Mouse (Mus musculus) stomach, embryonic 15.5 days (tissue): Measurements from ENCODE around the gene Enc1. TPM values are rescaled to one million over a fixed set of nuclear protein-coding genes. Genes with fewer than 3 reads are reported as not detected.

ENCODE experiments used
- ATAC-seq: fragments of 200-750 bp; cut with Nextera tagmentation; 2 replicates; pipeline ENCODE4 v1.8.0; 2017; ENCODE audit warnings: low read depth, moderate number of reproducible peaks, moderate TSS enrichment; ENCODE audit not compliant: insufficient read depth, low FRiP score
- H3K27ac ChIP-seq: fragments of 300-500 bp; sonication (generic); 2 replicates; pipeline ENCODE4 v1.5.1; 2015; ENCODE audit warnings: mild to moderate bottlenecking, inconsistent platforms
- H3K27me3 ChIP-seq: fragments of 300-500 bp; sonication (generic); replicated peaks from 2 replicates; pipeline ENCODE4 v1.6.1; 2015; ENCODE audit warnings: inconsistent platforms
- H3K36me3 ChIP-seq: fragments of 300-500 bp; sonication (generic); 2 replicates; pipeline ENCODE4 v1.6.1; 2015; ENCODE audit warnings: inconsistent platforms
- H3K4me1 ChIP-seq: fragments of 300-500 bp; sonication (generic); 2 replicates; pipeline ENCODE4 v1.6.1; 2015; ENCODE audit warnings: inconsistent platforms
- H3K4me2 ChIP-seq: fragments of 300-500 bp; sonication (generic); 2 replicates; pipeline ENCODE4 v1.6.1; 2015; ENCODE audit warnings: mild to moderate bottlenecking, inconsistent platforms
- H3K4me3 ChIP-seq: fragments of 300-500 bp; sonication (generic); replicated peaks from 2 replicates; pipeline ENCODE4 v1.5.1; 2015; ENCODE audit warnings: inconsistent platforms
- H3K9ac ChIP-seq: fragments of 300-500 bp; sonication (generic); 2 replicates; pipeline ENCODE4 v1.6.1; 2015; ENCODE audit warnings: inconsistent platforms
- H3K9me3 ChIP-seq: fragments of 300-500 bp; sonication (generic); 2 replicates; pipeline ENCODE4 v1.6.1; 2016; ENCODE audit warnings: inconsistent platforms
- WGBS: fragments of 180-500 bp; shearing (Covaris S2); methylation state at CpG from one replicate; pipeline ENCODE4 v1.1.7; 2015; 5-methylcytosine and 5-hydroxymethylcytosine counted together
- polyA plus RNA-seq: library from polyadenylated mRNA; unstranded; fragments of >200 nt; fragmentation: Nextera tagmentation; extraction: Ambion mirVana; gene quantifications from 2 replicates; pipeline ENCODE4 v1.2.1, GENCODE M21; 2015

Gene Enc1
- 7.2 and 7.9 TPM in 2 replicates for polyA plus RNA-seq

GRCm38 (mm10) chr13:97240965-97241786 lies at the start of gene Enc1:
Gene Enc1, plus strand, starts transcription at chr13:97241105.
- H3K9me3 ChIP-seq: no peaks in the 10 kb centered on the region
- H3K27ac ChIP-seq: peak within 1 kb of the TSS; percentile 93
- peaks cover 27% of the 10 kb centered on the region for H3K4me1 ChIP-seq
- under 1% methylated on average over 77 of the region's 89 CpGs for WGBS
- H3K27me3 ChIP-seq: no peaks in the 10 kb centered on the region
- peak; percentile 93 for ATAC-seq
- H3K4me3 ChIP-seq: peak within 1 kb of the TSS; percentile 71
- H3K9ac ChIP-seq: peak within 1 kb of the TSS; percentile 87
- peak within 1 kb of the TSS; percentile 83 for H3K4me2 ChIP-seq
- H3K36me3 ChIP-seq: peaks cover 14% of the 10 kb centered on the region

GRCm38 (mm10) chr13:97192649-97193048 lies 48.3 kb upstream of the Enc1 start:
- Histone ChIP-seq H3K9me3 (no peaks in the 10 kb centered on the region), H3K27me3 (no peaks in the 10 kb centered on the region), H3K27ac (no peak overlapping the region), H3K36me3 (no peaks in the 10 kb centered on the region), H3K4me3 (no peak overlapping the region), H3K4me2 (no peak overlapping the region), H3K4me1 (no peaks in the 10 kb centered on the region), H3K9ac (no peak overlapping the region)
- no peak for ATAC-seq
- WGBS: 91% methylated on average over 11 of the region's 11 CpGs

GRCm38 (mm10) chr13:97193420-97193819 lies 47.5 kb upstream of the Enc1 start:
- H3K9me3 ChIP-seq: no peaks in the 10 kb centered on the region
- H3K9ac ChIP-seq: no peak overlapping the region
- no peaks in the 10 kb centered on the region for H3K27me3 ChIP-seq
- no peaks in the 10 kb centered on the region for H3K4me1 ChIP-seq
- H3K4me2 ChIP-seq: no peak overlapping the region
- H3K36me3 ChIP-seq: no peaks in the 10 kb centered on the region
- ATAC-seq: no peak
- no peak overlapping the region for H3K27ac ChIP-seq
- no peak overlapping the region for H3K4me3 ChIP-seq
- 46% methylated on average over 7 of the region's 7 CpGs for WGBS

GRCm38 (mm10) chr13:97196186-97196924 lies 44.5 kb upstream of the Enc1 start:
- H3K9me3 ChIP-seq: no peaks in the 10 kb centered on the region
- H3K4me3 ChIP-seq: peak overlapping the region; percentile 8; the same call in 1 of the 2 replicates
- 77% methylated on average over 12 of the region's 12 CpGs for WGBS
- H3K9ac ChIP-seq: no peak overlapping the region
- no peaks in the 10 kb centered on the region for H3K27me3 ChIP-seq
- no peak overlapping the region for H3K27ac ChIP-seq
- no peak for ATAC-seq
- no peaks in the 10 kb centered on the region for H3K4me1 ChIP-seq
- no peak overlapping the region for H3K4me2 ChIP-seq
- no peaks in the 10 kb centered on the region for H3K36me3 ChIP-seq

- H3K9me3 ChIP-seq: no peaks in the 10 kb centered on the region
- H3K4me3 ChIP-seq: peak overlapping the region; percentile 75; the same call in 1 of the 2 replicates
- H3K4me1 ChIP-seq: no peaks in the 10 kb centered on the region
- H3K36me3 ChIP-seq: no peaks in the 10 kb centered on the region
- WGBS: 81% methylated on average over 2 of the region's 2 CpGs
- no peak overlapping the region for H3K9ac ChIP-seq
- 0 out of 2 replicates have a peak overlapping the region, but pooled peaks have one; percentile 93 for H3K4me2 ChIP-seq
- H3K27ac ChIP-seq: no peak overlapping the region
- H3K27me3 ChIP-seq: no peaks in the 10 kb centered on the region
- ATAC-seq: no peak
Observed at GRCm38 (mm10) chr13:97196925-97197218, 44.0 kb upstream of the Enc1 start.

- H3K36me3 ChIP-seq: no peaks in the 10 kb centered on the region
- H3K27ac ChIP-seq: peak within 1 kb of the TSS; percentile 81
- H3K4me3 ChIP-seq: peak within 1 kb of the TSS; percentile 75
- H3K4me2 ChIP-seq: peak within 1 kb of the TSS; percentile 93
- ATAC-seq: peak; percentile 92
- H3K9ac ChIP-seq: peak within 1 kb of the TSS; percentile 60; the same call in 1 of the 2 replicates
- no peaks in the 10 kb centered on the region for H3K9me3 ChIP-seq
- H3K4me1 ChIP-seq: no peaks in the 10 kb centered on the region
- no peaks in the 10 kb centered on the region for H3K27me3 ChIP-seq
- WGBS: under 1% methylated on average over 45 of the region's 45 CpGs
Observed at GRCm38 (mm10) chr13:97197932-97198562, 42.9 kb upstream of the Enc1 start, which contains the start of gene Hexb. Gene Hexb, minus strand, starts transcription at chr13:97198357.

- Histone ChIP-seq H3K27me3 (no peaks in the 10 kb centered on the region), H3K4me3 (no peak overlapping the region), H3K4me2 (no peak overlapping the region), H3K9ac (no peak overlapping the region), H3K4me1 (no peaks in the 10 kb centered on the region), H3K27ac (no peak overlapping the region), H3K9me3 (no peaks in the 10 kb centered on the region), H3K36me3 (no peaks in the 10 kb centered on the region)
- WGBS: 61% methylated on average over 2 of the region's 2 CpGs
- ATAC-seq: no peak
Observed at GRCm38 (mm10) chr13:97199123-97199522, 41.8 kb upstream of the Enc1 start.

GRCm38 (mm10) chr13:97201076-97201475 lies 39.8 kb upstream of the Enc1 start:
- ATAC-seq: no peak
- Histone ChIP-seq H3K36me3 (no peaks in the 10 kb centered on the region), H3K9ac (no peak overlapping the region), H3K9me3 (no peaks in the 10 kb centered on the region), H3K27me3 (no peaks in the 10 kb centered on the region), H3K4me1 (no peaks in the 10 kb centered on the region), H3K4me3 (no peak overlapping the region), H3K4me2 (no peak overlapping the region), H3K27ac (no peak overlapping the region)
- WGBS: 38% methylated on average over 7 of the region's 7 CpGs

GRCm38 (mm10) chr13:97201896-97202295 lies 39.0 kb upstream of the Enc1 start:
- ATAC-seq: no peak
- Histone ChIP-seq H3K27ac (no peak overlapping the region), H3K4me2 (no peak overlapping the region), H3K9ac (no peak overlapping the region), H3K9me3 (no peaks in the 10 kb centered on the region), H3K4me1 (no peaks in the 10 kb centered on the region), H3K4me3 (no peak overlapping the region), H3K36me3 (no peaks in the 10 kb centered on the region), H3K27me3 (no peaks in the 10 kb centered on the region)
- 58% methylated on average over 4 of the region's 4 CpGs for WGBS

- WGBS: 6% methylated on average over 18 of the region's 18 CpGs
- ATAC-seq: peak; percentile 84
- Histone ChIP-seq H3K9ac (no peak overlapping the region), H3K36me3 (no peaks in the 10 kb centered on the region), H3K9me3 (no peaks in the 10 kb centered on the region), H3K4me3 (peak overlapping the region; percentile 40), H3K27me3 (no peaks in the 10 kb centered on the region), H3K4me2 (peak overlapping the region; percentile 62), H3K27ac (peak overlapping the region; percentile 82; the same call in 1 of the 2 replicates), H3K4me1 (no peaks in the 10 kb centered on the region)
Observed at GRCm38 (mm10) chr13:97205052-97205701, 35.7 kb upstream of the Enc1 start.

- no peak overlapping the region for H3K4me3 ChIP-seq
- H3K4me2 ChIP-seq: no peak overlapping the region
- no peak overlapping the region for H3K9ac ChIP-seq
- no peaks in the 10 kb centered on the region for H3K36me3 ChIP-seq
- H3K4me1 ChIP-seq: no peaks in the 10 kb centered on the region
- 80% methylated on average over 2 of the region's 2 CpGs for WGBS
- H3K27ac ChIP-seq: no peak overlapping the region
- H3K27me3 ChIP-seq: no peaks in the 10 kb centered on the region
- no peak for ATAC-seq
- no peaks in the 10 kb centered on the region for H3K9me3 ChIP-seq
Observed at GRCm38 (mm10) chr13:97206046-97206445, 34.9 kb upstream of the Enc1 start.
